Mouse (Mus musculus): ENCODE measurements at regions not wholly inside any gene's neighbourhood (a gene's known extent, or its start where the extent isn't known, plus 50 kb on each side); places are given as distances from the start of the nearest gene placed in this dataset.
"Not testable (repeated sequence)": the region's sequence is repeated elsewhere in the genome, so short reads cannot be mapped to it uniquely, and the experiment has no call there.

DNA sequence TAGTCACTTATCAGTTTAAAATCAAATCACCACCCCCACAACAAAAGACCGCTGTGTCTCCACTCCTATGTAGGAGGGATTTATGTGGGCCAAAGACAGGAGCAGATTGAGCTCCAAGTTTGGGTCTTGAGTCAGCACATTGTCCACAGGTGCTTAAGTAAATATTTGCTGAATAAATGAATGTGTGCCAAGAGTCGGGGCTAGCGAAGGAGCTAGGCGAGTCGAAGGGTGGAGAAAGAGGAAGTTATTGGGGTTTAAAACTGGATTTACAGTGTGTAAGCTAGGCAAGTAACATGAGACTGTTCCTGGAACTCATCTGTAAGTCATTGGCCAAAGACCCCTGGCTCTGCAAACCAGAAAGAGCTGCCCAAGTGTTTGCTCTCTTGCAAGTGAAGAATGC, 122.9 kb downstream of the Enc1 start:
- in situ Hi-C loops (cut with MboI, MseI): no loop called here

DNA sequence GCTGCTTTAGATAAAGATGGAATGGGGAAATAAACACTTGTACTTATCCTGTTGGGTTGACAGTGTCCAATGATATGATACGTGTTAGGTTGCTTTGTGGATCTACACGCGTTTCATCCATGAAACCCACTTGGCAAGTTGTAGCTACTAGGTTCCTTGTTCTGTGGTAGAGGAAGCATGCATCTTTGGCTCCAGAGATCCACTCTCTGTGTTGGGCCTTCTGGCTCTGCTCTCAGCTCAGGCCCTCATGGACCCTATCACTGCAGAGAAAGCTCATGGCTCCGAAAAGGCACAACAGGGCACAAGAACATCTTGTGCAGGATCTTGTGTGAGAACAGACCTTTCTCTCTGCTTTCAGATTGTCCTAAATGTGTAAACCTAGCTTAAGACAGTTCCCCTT, 122.3 kb downstream of the Enc1 start:
- in situ Hi-C loops (cut with MboI, MseI): no loop called here

DNA sequence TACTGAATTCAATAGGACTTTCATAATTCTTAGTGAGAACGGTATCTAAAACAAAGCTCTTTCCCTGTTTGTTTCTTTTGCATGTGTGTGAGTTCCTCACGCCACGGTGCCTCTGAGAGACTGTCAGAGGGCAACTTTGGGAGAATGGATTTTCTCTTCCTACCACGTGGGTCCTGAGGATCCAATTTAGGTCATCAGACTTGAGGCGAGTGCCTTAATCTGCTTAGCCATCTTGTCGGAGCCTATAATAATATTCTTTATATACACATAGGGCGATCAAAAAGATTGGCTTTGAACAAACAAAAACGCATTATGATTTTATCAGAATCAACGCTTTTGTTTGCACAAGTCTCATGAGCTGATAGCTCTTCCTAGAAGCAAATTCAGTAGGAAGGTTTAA, 119.6 kb downstream of the Enc1 start:
- in situ Hi-C loops (cut with MboI, MseI): no loop called here

DNA sequence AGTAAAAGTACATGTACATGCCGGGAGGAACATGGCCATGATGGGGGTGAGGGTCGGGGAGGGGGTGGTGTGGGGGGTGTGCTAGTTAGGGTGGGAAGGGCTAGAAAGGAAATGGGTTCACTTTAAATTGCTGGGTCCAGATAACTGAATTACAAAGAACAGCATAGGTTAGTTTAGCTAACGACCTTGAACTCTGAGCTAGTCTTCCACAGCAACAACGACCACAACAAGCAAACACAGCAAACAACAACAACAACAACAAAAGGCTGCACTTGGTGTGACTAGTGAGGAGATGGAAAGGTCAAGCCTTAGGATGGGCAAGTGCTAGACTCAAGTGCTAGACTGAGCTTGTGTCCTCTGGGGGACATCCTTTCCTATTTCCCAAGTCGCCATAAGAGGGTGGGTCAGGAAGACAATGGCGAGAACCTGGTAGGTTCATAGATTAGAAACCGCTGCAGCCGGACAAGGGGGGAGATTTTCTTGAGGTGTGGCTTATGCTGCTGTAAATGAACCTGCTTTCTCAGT, 117.9 kb downstream of the Enc1 start:
- in situ Hi-C loops (cut with MboI, MseI): loop anchor here in 1 of 2 experiments (10.0 kb wide), 1 partner anchor 1066 kb away; no protein-coding TSS in a partner anchor

DNA sequence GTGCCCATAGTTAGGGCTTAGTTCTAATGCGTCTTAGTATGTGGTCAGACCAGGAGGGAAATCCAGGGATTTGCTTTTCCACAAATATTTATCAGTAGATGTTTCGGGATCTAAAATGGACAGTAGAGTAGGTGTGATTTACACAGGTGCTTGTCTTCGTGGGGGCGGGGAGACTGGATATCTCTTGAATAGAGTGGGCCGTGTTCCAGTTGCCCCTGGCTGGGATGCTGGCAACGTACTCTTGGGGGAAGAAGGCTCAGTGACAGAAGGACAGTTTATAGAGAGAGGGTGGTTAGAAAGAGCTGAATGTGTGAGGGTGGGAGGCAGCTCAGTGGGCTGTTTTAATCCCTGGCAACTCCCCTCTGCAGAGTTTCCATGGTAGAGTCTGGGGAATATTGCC, 117.4 kb downstream of the Enc1 start:
- in situ Hi-C loops (cut with MboI, MseI): loop anchor here in 1 of 2 experiments (10.0 kb wide), 1 partner anchor 1067 kb away; no protein-coding TSS in a partner anchor

DNA sequence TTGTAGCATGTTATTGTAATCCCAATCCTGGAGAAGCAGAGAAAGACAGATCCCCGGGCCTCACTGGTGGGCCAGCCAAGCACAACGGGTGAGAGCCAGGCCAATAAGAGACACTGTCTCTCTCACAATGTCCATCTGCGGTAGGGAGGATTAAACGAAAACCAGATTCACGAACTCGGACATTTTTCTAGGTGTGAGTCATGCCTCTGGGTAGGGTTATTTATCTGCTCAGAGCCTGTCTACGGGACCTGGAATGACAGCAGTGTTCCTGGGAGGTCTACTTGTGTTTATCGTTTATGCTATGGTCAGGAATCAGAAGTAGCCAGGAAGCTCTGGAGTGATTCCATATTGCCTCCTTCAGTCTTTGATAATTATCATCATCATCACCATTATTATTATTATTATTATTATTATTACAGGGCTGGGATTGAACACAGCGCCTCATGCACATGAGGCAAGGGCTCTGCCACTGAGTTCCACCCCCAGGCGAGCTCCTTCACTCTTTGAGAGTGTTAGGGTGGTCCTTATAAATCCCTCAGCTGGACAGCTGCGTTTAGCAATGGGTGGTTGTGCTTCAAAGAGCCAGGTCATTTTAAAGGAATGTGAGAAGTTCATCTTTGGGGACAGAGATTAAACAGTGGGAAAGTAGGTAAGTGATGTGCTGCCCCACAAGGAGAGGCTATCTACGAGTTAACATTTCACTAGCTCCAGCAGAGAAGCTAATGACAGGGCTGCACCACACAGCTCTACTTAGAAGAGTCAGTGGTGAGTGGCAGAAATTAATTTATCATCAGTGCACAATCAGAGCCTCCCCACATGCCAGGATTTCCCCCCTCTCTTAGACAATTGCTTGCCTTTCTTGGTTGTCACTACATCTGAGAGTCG, 116.3 kb downstream of the Enc1 start:
- in situ Hi-C loops (cut with MboI, MseI): loop anchor here in 1 of 2 experiments (10.0 kb wide), 1 partner anchor 1068 kb away; no protein-coding TSS in a partner anchor

DNA sequence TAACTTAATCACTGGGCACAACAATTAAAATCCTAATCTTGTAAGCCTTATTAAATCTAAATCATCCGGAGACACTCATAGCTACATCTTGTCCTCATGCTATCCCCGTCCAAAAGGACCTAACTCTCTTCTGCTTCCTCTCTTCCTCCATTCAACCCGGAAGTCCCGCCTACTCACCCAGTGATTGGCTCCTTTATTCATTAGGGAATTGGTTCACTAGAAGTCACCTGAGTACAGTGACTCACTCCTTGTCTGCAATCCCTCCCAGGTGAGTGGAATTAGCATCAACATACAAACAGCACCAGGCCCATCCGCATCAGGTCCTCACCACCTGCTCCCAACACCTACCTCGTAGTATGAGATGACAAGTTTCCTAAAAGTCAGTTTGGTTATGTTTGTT, 114.5 kb downstream of the Enc1 start:
- in situ Hi-C loops (cut with MboI, MseI): loop anchor here in 1 of 2 experiments (10.0 kb wide), 1 partner anchor 1069 kb away; no protein-coding TSS in a partner anchor

DNA sequence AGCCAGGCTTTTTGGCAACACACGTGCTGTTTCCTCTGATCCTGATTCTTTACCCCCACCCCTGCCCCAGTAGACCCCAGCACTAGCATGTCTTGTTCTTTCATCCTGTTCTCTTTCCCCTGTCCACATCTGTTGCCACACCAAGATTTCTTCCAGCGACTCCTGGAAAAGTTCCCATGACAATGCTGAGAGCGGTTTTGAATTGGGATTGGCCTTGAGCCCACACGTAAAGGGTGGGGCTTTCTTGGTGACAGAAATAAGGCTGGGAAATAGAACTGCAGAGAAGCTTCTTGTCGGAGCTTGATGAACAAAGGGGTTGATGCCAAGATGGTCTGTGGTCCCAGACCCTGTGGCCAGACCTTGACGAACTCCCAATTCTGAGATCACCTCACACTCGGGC, 106.8 kb downstream of the Enc1 start:
- in situ Hi-C loops (cut with MboI, MseI): loop anchor here in 1 of 2 experiments (10.0 kb wide), 1 partner anchor 1283 kb away; no protein-coding TSS in a partner anchor

DNA sequence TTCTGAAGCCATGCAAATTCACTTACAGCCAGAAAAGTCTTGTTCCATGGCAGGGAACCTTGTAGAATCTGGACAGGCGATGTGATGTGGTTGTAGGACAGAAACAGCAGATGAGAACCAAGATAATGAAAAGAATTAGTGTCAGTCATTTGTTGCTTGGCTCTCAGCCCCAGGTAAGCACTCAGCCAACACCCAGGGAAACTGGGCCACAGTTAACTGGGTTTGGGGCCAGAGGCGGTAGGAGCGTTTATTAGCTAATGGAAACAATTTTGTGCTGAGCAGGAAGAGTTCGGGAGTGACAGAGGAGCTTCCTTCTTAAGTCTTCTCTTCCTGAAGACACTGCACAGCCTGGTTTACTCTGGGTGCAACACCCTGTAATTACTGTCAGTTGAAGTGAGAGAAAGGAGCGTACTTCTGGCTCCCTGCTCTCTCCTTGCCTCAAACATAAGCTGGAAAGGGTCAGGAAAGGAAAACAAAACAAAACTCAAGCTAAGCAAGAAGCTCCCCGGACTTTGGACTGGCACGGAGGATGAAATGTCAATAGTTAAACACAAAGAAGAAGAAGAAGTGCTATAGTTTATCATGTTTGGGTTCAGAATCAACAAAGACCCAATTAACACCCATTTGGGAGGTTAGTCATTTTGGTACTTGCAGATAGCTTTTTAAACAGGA, 100.4 kb downstream of the Enc1 start:
- in situ Hi-C loops (cut with MboI, MseI): loop anchor here in 1 of 2 experiments (10.0 kb wide), 1 partner anchor 1277 kb away; no protein-coding TSS in a partner anchor

DNA sequence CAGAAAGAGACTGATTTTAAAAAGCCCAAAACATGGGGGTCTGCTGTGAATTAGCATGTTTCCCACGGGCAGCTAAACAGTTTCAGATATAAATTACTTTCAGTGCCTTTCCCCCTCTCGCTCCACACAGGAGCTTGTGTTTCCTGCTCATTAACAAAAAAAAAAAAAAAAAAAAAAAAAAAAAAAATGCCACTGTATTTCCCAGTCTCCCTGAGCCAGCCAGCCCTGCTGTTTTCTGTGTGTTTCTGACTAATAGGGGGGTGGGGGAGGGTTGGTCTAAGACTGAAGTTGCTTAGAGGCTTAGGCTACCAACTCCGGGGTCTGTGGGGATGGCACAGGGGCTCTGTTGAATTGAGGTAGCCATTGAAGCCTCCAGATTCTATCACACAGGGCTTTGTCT, 97.0 kb downstream of the Enc1 start:
- in situ Hi-C loops (cut with MboI, MseI): no loop called here

DNA sequence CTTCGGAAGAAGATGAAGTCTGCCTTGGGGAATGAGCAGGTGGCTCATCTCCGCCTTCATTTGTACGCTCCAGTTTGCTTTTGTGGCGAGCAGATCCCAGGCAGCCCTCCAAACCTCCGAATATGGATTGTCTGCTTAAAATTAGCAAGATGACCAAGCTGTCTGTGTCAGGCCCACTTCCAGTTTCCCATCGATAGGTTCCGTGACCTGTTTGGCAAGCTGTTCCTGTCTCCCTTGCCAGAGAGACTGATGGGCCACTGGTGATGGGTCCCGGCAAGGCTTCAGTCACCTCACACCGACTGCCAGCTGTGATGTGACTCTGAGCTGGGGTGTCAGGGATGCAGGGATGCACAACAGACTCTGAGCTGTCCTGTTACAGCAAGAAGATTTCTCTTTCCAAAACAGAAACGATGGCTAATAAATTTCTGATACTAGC, 96.4 kb downstream of the Enc1 start:
- in situ Hi-C loops (cut with MboI, MseI): no loop called here

DNA sequence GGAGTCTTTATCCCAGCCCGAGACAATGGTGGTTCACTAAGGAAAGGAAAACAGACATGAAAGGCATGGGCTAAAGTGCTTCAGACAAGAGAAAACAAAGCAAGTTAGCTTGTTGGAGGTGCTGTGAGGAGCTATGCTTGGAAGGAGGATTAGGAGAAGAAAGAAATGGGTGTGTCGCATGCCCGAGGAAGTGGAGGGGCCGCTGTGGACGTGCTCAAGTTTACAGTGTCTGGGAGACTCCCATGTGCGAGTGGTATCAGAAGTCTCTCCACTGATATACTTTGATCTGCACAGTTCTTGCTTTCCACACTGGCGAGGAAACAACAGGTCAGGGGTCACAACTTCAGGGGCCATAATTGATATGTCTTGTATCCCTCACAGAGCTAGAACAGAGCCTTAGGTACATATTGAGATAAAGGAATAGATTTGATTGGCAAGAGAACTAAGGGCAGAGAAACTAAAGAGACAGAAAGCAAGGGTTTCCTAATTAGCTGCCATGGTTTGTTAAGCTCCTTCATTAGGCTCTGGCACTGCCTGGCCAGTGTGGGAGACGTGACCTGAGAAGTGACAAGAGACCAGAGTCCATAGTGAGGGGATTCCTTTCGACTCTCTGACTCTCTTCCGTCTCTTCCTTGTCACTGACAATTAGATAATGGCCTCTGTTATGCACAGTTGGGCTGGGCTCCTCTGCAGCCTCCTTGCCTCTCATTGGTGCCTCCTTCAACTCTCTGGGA, 93.1 kb downstream of the Enc1 start:
- in situ Hi-C loops (cut with MboI, MseI): no loop called here

DNA sequence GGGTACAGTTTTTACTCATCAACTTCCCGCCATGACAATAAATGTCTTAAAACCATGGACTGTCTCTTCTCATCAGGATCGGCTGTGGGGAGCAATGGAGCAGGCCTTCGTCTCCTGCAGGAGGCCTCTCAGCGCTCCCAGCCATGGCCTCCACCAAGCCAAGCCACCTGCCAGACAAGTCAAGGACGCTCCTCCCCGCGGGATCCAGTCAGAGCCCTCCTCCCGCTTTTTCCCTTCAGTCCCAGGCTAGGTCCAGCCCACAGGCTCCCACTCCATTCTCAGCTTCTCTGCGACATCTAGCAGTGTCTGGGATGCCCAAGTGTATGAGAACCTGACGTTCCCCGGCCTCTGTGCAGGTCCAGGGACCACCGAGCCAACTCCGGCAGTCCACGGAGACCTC, 90.2 kb downstream of the Enc1 start:
- in situ Hi-C loops (cut with MboI, MseI): no loop called here

DNA sequence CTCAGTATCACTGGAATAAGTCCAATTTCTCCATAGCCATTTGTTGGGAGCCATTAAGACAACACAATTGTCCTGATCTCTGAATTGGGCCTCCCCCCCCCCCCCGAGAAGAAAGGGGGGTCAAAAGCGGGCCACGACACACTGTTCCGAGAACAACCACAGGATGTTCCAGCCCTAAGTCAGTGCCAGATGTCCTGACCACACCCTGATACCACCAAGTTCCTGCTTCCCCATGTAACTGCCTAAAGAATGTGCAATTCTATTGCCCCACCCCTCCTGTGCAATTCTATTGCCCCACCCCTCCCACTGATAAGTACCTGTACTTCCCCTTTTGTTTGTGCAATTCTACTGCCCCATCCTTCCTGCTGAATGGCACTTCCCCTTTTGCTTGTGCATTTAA, 80.4 kb downstream of the Enc1 start:
- in situ Hi-C loops (cut with MboI, MseI): not testable (repeated sequence)

DNA sequence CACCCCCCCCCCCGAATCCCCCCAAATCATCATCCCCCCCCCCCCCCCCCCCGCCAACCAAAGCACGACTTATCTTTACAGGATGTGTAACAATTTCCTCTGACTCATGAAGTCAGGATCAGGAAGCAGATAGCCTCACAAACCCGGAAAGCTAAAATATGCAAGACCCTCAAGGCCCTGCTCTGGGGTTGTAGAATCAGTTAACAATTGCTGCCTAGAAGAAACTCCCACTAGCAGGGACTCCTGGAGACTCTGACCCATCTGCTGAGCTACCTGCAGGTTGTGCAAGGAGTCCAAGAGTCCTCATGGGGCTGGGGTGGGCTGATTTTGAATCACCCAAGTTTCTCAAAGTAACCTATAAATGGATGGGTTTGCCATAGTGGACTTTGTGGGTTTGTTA, 79.9 kb downstream of the Enc1 start:
- in situ Hi-C loops (cut with MboI, MseI): no loop called here

DNA sequence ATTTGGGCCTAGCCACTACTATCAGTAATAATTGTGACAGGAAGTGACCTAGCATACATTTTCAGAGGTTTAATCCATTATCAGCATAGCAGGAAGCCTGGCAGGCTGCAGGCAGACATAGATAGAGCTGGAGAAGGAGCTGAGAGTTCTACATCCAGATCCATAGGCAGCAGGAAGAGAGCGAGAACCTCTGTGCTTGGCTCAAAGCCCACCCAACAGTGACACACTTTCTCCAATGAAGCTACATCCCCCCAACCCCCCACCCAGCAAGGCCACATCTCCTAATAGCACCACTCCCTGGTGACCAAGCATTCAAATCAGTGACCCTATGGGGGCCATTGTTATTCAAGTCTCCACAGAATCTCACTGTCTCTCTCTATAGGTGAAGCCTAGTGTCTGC, 79.4 kb downstream of the Enc1 start:
- in situ Hi-C loops (cut with MboI, MseI): no loop called here

DNA sequence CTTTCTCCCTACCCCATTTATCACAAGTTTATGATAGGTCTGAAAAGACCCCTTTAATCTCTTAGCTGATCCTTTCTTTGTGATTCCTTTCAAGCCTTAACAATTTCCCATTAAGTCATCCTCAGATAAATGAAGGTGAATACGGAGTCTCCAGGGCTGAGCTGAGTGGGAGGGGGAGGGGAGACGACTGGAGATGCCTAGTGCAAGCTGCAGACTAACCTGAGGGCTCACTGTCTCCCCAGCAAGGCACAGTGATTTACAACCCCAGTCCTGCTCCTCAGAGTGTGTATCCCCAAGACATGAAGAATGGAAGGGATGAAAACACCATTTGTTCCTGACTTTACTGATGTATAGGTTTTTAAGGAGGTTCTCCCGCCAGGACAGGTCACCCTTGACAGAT, 76.7 kb downstream of the Enc1 start:
- in situ Hi-C loops (cut with MboI, MseI): no loop called here

DNA sequence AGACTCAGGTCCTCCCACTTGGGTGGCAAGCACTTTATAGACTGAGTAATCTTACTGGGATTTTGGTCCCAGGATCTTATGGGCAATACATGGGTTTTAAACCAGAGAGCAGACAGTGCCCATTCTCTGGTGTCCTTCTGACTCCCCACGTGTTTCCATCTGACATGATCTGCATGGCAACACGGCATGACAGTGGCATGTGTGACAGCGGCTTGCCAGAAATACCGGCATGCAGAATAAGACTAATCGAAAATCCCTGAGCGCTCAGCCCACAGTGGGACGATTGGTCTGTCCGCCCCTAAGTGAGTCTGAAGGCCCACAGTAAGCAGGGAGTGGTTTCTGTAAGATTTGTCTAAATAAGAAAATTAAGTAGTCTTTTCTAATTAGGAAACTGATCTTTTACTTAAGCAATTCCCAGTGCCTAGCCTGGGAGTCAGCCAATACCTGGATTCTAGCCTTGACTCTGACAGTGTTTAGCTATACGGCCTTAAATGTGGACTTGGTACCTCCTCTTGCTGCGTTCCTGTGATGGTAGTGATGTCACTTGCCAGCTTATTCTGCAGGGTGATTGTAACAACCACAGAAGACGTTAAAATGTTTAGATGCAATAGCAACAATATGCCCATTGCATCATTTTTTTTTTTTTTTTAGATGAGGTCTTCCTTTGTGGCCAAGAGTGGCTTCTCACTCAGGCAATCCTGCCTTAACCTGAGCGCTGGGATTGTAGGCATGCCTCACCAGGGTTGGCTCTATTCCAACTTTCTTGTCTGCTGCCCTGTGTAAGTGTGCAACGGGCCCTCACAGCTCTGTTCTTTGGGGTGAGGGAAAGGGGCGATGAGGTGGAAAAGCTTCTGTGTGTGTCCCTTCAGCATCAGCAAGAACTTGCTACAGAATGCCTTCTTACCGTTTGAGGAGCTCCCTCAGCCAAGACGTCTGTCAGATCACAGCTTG, 71.8 kb downstream of the Enc1 start:
- in situ Hi-C loops (cut with MboI, MseI): no loop called here

DNA sequence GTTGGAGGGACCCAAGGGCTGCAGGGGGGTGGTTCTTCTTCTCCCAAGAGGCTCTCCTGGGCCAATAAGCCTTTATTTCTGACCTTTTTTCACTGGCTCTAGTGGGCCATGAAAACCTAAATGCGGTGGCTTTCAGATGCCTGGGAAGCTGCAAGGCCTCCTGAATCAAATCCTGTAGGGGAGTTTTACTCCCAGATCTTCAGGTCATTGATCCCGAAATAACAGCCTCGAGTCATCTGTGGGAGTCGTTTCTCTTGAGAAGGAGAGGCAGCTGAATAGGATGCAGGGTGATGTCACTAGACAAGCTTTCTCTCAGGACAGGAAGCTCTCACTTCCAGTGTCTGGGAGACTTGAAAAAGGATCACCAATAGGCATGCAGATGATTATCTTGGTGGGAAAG, 70.4 kb downstream of the Enc1 start:
- in situ Hi-C loops (cut with MboI, MseI): no loop called here

DNA sequence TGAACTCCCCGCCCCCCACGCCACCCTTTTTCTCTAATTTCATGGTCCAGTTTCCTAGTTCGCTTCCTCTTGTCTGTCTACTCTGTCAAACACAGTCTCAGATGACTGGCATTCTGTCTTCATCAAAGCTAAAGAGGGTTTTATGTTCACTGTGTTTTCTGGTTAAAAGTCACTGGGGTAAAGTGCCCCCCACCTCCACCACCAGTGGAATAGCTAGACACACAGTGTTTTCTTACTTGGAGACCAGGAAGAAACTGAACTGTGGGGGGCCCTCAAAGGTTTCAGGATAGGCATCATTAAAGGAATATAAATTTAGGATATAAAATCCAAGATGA, 69.9 kb downstream of the Enc1 start:
- in situ Hi-C loops (cut with MboI, MseI): no loop called here

Measured in T-helper 17 cell (primary cell).